Mouse (Mus musculus) monocyte, adult 5-6 weeks (primary cell): ENCODE data around the gene Tmem202. TPM values are rescaled to one million over a fixed set of nuclear protein-coding genes. Genes with fewer than 3 reads are reported as not detected.

Source experiments
- ATAC-seq: fragments of 153-309, 156-312 bp; replicated peaks from 2 replicates; pipeline ENCODE4 v1.8.0; 2017; ENCODE audit warnings: mild to moderate bottlenecking; ENCODE audit not compliant: low TSS enrichment, insufficient number of reproducible peaks, severe bottlenecking, poor library complexity, low FRiP score
- total RNA-seq: library from RNA; stranded (forward); fragments of 200-1000, 200-491, 200-594 nt; gene quantifications from 3 replicates; pipeline ENCODE4 v1.2.3, GENCODE M21; 2017

The Tmem202 gene
- total RNA-seq, result 0.39 TPM in 1 of 3 replicates, not detected in the others

DNA sequence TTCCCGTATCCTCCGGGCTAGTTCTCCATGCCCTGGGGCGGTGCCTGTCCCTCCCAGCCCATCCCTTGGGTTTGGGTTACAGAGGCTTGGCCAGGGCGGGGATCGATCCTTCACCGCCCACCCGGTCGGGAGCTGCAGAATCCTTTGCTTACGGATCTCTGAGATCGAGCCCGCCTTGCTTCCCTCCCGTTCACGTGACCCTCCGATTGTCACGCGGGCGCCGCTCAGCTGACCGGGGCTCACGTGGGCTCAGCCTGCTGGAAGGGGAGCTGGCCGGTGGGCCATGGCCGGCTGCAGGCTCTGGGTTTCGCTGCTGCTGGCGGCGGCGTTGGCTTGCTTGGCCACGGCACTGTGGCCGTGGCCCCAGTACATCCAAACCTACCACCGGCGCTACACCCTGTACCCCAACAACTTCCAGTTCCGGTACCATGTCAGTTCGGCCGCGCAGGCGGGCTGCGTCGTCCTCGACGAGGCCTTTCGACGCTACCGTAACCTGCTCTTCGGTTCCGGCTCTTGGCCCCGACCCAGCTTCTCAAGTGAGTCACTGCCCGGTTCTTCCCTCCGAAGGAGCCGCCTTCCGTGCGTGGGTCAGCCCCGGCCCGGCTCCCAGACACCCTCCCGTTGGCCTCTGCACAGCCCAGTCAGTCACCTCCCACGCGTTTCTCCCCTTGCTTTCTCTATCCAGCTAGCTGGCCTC, at the start of gene Tmem202, which contains the start of gene Hexa:
Gene Tmem202, minus strand, starts transcription at position 407 of the 697 bp plus-strand sequence.
Gene Hexa, plus strand, starts transcription at position 100 of the 697 bp plus-strand sequence.
- peak; percentile 57 for ATAC-seq

- no peak for ATAC-seq
Observed at GRCm38 (mm10) chr9:59588710-59589671, 49.3 kb upstream of the Tmem202 start.

- no peak for ATAC-seq
Observed at GRCm38 (mm10) chr9:59588252-59588651, 48.6 kb upstream of the Tmem202 start.

DNA sequence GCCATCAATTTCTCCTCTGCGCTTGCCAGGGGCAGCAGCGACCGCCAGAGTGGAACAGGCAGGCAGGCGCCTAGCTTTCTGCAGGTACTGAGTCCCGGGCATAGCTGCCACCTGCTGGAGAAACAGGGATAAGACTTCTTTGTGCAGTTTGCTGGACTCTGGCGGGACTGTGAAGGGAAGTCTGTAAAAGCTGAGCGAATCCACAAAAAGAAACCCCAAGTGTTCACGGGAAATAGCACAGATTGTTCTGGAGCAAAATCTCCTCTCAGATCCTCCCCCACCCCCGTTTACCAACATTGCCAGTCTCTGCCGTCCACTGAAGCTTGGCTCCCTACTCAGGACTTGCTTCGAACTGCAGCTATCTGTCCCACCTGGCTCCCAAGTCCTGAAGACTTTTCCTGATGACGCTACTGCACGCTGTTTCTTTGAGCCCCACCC, 45.2 kb upstream of the Tmem202 start:
- peak; percentile 85 for ATAC-seq

DNA sequence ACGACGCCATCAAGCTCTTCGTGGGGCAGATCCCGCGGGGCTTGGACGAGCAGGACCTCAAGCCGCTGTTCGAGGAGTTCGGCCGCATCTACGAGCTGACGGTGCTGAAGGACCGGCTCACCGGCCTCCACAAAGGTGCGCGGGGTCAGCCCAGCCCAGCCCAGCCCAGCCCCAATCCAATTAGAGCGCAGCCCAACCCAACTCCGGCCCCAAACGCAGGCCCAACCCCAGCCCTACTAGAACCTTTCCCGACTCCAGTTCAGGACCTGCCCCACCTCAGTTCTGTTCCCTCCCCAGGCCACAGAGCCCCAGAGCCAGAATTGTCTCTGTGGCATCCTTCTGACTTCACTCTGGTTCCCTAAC, 38.8 kb upstream of the Tmem202 start:
- ATAC-seq, result no peak

DNA sequence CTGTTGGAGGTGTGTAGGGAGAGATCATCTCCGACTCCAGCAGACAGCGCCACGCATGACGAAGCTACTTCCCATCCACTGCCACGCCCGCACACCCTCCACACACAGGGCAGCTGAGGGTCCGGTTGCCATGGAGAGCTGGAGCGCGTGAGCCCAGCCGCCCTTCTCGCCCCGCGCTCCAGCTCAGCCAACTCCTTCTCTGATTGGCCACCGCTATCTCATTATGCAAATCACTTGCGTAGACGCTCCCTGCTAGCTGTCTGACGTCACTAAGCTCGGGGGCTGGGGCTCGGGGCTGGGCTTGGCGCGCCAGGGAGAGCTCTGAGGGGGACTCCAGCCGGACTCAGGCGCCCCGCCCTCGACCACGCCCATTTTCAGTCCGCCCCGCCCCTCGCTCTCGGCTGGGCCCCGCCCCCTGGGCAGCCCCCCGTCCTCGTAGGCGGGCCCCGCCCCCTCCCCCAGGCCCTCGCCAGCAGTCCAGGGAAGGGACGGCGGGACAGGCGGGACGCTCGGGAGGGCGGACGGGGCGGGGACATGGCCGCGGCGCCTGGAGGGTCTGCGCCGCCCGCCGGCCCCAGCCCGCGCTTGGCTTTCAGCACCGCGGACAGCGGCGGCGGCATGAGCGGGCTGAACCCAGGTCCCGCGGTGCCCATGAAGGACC, 38.3 kb upstream of the Tmem202 start, which contains the start of gene Celf6:
Gene Celf6, plus strand, starts transcription at position 74 of the 661 bp plus-strand sequence.
- peak; percentile 58; the same call in 1 of the 2 replicates for ATAC-seq

GRCm38 (mm10) chr9:59577401-59577800, 37.8 kb upstream of the Tmem202 start:
- ATAC-seq, result no peak

- no peak for ATAC-seq
Observed at GRCm38 (mm10) chr9:59571852-59572251, 32.2 kb upstream of the Tmem202 start.

- ATAC-seq, result peak; percentile 87
Observed at GRCm38 (mm10) chr9:59567111-59567510, 27.5 kb upstream of the Tmem202 start.

DNA sequence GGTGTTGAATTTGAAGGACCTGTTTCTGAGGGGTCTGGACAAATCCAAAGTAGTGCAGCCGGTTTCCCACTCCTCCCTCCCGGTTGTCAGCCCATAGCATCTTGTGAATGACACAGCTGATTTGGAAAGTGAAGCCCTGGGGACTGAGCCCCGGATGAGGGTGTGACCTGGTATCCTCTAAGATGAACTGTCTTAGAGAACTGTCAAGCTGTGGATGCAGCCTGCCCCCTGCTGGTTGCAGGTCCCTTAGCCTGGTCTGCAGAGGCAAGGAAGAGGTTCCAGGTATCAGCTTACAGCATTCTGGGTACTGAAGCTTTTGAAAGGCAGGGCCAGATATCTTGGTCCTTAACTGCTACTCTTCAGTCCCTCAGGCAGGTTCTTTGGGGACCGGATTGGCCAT, 26.0 kb upstream of the Tmem202 start:
- peak; percentile 72 for ATAC-seq

DNA sequence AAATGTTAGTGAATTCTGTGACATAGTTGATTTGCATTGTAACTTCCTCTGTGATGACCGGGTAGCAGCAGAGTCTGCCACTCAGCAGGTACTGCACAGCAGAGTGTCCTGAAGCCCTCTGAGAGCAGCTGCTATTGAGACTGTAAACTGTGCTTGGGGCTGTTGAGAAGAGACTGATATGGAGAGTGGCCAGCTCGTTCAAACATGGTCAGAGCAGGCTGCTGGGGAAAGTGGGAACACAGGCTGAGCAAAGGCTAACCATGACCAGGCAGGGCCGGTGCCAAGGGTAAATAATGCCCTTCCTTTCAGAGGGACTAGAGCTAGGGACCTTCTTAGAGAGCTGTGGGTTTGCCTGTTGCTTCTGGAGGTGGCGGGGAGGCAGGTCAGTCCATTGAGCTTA, 14.1 kb upstream of the Tmem202 start:
- ATAC-seq, result no peak

DNA sequence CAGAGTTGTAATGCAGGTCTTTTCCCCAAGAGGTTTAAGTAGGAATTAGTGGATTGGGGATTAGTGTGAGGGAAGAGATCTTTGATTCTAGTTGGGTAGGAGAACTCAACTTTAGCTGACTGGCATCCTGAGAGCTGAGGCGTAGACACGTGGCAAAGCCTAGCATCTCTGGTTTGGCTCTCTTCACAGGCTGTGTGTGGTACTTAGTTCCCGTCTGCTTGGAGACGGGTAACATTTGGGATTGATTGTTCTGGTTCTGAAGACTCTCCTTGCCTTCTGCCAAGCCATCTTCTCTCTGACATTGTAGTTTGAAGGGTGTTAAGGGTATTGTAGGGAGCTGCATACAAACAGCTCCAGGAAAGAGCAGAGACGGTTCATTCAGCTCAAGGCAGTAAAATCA, 13.0 kb upstream of the Tmem202 start:
- ATAC-seq, result no peak

GRCm38 (mm10) chr9:59551620-59552031, 12.0 kb upstream of the Tmem202 start:
- no peak for ATAC-seq

- ATAC-seq, result peak; percentile 54
Observed at GRCm38 (mm10) chr9:59551017-59551416, 11.4 kb upstream of the Tmem202 start.

DNA sequence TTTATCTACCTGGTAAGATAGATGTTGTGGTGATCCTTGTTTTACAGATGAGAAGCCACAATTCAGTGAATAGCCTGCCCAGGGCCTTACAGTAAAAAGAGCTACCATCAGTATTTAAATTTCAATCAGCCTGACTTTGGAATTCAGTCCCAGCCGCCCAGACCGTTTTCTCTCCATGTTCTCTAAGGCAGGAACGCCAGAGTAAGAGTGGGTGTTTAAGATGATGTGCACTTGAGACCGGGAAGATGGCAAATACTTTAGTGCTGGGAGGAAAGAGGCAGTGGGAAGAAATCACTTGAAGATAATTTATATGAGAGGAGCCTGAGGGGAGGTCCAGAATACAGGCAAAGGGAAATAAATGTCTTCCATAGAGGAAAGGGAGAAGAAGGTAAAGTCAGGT, 10.4 kb upstream of the Tmem202 start:
- ATAC-seq, result no peak

DNA sequence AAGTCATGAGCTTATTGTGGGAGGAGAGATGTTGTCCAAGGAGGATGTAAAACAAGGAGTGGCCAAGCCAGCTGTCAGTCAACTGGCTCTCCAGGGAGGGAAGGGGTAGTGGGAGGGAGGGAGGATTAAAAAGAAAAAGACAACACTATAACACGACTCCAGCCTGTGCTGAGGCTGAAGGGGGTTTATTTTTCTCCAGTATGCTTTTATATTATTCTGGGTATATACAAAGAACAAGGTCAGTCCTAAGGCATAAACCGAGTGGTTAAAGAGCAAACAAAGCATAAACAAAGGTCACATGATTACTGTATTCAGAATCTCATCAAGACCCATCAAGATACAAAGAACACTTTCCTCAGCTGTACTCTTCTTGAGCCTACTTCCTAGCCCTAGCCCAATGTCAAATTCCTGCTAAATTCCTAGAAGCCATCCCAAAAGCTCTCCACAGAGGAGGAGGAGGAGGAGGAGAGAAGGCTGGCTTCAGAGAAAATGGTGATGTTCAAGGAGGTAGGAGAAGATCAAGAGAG, 9.4 kb upstream of the Tmem202 start:
- no peak for ATAC-seq

- no peak for ATAC-seq
Observed at GRCm38 (mm10) chr9:59547869-59548268, 8.2 kb upstream of the Tmem202 start.

DNA sequence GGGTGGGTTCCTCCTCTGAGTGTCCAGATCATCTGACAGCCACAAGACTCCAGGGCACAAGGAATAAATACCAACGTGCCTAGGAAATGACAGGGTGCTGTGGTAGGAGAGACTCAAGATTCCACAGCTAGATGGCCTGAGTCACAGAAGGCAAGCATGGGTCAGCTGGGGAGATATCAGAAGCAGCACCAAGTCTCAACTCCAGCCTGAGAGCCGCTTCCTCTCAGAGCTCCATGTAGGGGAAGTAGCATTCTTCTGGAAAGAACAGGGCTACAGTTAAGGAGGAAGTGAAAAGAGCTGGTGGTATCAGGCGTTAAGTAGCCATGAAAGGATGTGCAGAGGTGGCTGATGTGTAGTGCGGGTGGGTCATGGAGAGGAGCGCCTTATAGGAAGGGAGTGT, 5.1 kb upstream of the Tmem202 start:
- peak; percentile 80 for ATAC-seq
